Mouse (Mus musculus): ENCODE measurements around the gene Xiap. TPM values are rescaled to one million over a fixed set of nuclear protein-coding genes. Genes with fewer than 3 reads are reported as not detected.

The Xiap gene
- polyA plus RNA-seq, 1 experiment from 2014 or later: 15.4 TPM

DNA sequence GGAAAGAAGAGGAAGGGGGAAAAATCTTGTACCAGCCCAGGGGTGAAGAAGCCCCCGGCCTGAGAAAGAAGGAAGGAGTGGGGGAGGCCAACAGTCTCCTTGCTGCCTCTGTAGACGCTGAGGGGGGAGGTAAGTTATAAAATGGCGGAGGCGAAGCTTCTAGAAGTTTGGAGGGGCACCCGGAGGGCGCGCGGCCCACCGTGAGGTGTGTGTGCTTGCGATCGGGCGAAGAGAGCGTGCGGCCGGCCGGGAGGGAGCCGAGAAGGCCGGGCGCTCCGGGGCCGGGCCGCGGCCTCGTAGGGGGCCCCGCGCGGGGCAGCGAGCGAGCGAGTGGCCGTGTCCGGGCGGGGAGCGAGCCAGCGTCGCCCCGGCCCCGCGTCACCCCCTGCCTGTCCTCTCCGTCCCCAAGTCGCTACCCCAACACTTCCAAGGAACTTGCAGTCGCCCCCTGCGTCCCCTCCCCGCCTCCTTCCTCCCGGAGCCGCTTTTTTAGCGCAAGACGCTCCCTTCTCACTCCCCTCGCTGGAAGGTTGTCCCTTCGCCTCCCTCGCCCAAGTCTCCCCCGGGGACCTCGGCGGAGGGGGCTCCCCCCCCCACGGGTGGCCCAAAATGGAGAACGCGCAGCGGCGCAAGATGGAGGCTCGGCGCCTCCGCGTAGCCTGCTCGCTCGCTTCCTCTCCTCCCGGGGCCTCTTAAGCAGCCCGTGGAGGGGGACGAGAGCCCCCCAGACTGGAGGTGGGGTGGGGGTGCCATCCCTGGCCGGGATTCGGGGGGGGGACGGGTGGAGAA lies 90.3 kb downstream of the Xiap start:
- H3K4me3 ChIP-seq (ENCODE audit: low read depth, low read length): peak overlapping the region; percentile 65
- DNase-seq (ENCODE audit: low spot score) (peak; percentile 52), ATAC-seq (peak; percentile 8)
- TF ChIP-seq CTCF (IDR thresholded peaks at IDR 0.05) (no peak), EP300 (IDR thresholded peaks at IDR 0.05) (no peak)
- H3K4me1 ChIP-seq (ENCODE audit: insufficient read depth, low read depth, low read length): no peaks in the 10 kb centered on the region
- H3K27me3 ChIP-seq (replicated peaks; ENCODE audit: insufficient read depth, low read length): no peaks in the 10 kb centered on the region
- no peaks in the 10 kb centered on the region for H3K9me3 ChIP-seq (ENCODE audit: low read length)
- 26% methylated on average over 22 of the region's 71 CpGs for WGBS
- H3K4me2 ChIP-seq (replicated peaks; ENCODE audit: low read depth, low read length): peak overlapping the region; percentile 50
- H3K9ac ChIP-seq (replicated peaks; ENCODE audit: low read depth): peak overlapping the region; percentile 90
- peak overlapping the region; percentile 99 for H3K27ac ChIP-seq (ENCODE audit: low read length)
- no peaks in the 10 kb centered on the region for H3K36me3 ChIP-seq (ENCODE audit: insufficient read depth, low read length)

DNA sequence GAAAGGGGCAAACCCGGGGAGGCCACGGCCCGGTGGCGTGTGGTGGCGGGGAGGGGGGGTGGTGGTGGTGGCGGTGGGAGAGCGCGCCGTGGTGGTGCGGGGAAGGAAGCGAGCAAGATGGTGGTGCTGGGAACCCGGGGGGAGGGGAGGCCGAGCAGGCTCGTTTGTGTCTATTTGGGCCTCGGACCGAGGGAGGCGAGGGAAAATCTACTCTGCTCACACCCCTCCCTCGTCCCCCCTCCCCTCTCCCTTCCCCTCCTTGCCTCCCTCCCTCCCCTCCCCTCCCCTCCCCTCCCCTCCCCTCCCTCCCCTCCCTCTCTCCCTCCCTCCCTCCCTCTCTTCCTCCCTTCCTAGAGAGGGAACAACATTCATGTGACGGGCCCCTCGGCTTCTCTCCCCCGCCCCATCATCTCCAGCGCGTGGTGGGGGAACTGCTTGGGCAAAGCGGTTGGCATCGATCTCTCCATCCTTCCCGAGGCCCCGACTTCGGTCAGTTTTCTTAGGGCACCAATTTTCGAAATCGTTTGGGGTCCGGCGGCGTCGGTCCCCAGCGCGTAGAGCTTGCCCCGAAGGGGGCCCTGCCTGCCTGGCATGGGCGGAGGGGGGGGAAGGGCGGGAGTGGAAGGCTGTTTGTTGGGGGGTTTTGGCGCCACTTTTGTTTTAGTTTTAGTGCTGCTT lies 91.0 kb downstream of the Xiap start:
- Histone ChIP-seq H3K4me1 (ENCODE audit: insufficient read depth, low read depth, low read length) (no peaks in the 10 kb centered on the region), H3K9me3 (ENCODE audit: low read length) (no peaks in the 10 kb centered on the region), H3K36me3 (ENCODE audit: insufficient read depth, low read length) (no peaks in the 10 kb centered on the region), H3K27ac (ENCODE audit: low read length) (peak overlapping the region; percentile 99), H3K27me3 (replicated peaks; ENCODE audit: insufficient read depth, low read length) (no peaks in the 10 kb centered on the region), H3K4me2 (replicated peaks; ENCODE audit: low read depth, low read length) (peak overlapping the region; percentile 53), H3K9ac (replicated peaks; ENCODE audit: low read depth) (peak overlapping the region; percentile 90), H3K4me3 (ENCODE audit: low read depth, low read length) (peak overlapping the region; percentile 65)
- TF ChIP-seq EP300 (IDR thresholded peaks at IDR 0.05) (no peak), CTCF (IDR thresholded peaks at IDR 0.05) (no peak)
- 19% methylated on average over 3 of the region's 40 CpGs for WGBS
- DNase-seq (ENCODE audit: low spot score): peak; percentile 91
- ATAC-seq: peak; percentile 51

DNA sequence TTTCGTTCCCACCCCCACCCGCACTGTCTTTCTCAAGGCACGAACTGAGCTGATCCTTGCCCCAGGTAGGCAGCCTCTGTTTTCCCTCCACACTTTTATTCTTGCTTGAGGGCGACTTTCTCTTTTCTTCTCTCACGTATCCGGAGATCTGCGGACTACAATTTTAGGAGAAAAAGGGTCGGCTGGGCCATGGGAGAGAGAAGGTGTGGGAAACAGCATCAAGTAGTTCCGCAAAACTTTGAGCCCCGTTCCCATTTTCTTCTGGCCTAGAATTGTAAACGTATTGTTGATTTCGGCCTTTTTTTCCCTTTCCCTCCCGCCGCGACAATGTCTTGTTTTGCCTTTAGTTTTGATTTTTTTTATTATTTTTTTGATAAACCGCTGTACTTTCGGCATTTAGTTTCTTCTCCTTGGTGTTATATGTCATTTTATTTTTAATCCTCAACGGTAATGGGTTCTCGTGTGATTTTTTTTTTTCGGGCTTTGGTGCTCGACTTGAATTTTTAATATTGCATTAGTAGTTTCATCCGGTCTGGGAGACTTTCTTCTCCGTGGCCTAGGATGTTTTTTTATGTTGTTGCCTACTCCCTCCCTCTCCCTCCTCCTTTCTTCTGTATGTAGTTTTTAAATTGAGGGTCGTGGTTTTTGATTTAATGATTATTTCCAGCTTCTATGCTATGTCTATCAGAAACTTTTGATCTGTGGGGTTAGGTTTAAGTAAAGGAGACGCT lies 91.7 kb downstream of the Xiap start:
- Histone ChIP-seq H3K4me3 (ENCODE audit: low read depth, low read length) (peak overlapping the region; percentile 56), H3K4me2 (replicated peaks; ENCODE audit: low read depth, low read length) (peak overlapping the region; percentile 53), H3K4me1 (ENCODE audit: insufficient read depth, low read depth, low read length) (no peaks in the 10 kb centered on the region), H3K27ac (ENCODE audit: low read length) (peak overlapping the region; percentile 93), H3K36me3 (ENCODE audit: insufficient read depth, low read length) (no peaks in the 10 kb centered on the region), H3K27me3 (replicated peaks; ENCODE audit: insufficient read depth, low read length) (no peaks in the 10 kb centered on the region), H3K9me3 (ENCODE audit: low read length) (no peaks in the 10 kb centered on the region), H3K9ac (replicated peaks; ENCODE audit: low read depth) (peak overlapping the region; percentile 68)
- TF ChIP-seq CTCF (IDR thresholded peaks at IDR 0.05) (no peak), EP300 (IDR thresholded peaks at IDR 0.05) (no peak)
- DNase-seq (ENCODE audit: low spot score) (no peak), ATAC-seq (no peak)
- WGBS: 9% methylated on average over 25 of the region's 25 CpGs

DNA sequence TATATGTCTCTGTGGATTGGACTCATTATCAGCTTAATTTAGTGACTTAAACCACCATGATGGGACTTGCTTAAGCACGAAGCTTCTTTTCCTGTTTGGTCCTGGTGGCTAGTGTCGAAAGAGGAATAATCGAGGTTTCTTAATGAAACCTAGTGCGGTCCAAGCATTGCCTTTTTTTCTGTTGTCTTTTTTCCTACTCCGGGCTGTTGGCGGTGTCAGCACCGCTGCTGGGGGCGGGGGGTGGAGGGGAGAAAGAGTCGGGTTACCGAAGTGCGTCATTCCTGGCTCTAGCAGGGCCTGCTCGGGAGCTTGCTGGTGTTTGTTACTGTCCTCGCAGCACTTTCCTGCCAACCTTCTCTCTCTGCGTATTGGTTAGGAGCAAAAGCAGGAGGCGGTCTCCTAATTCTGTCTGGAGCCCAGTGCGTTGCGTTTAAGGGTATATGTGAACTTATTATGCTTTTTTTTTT lies 92.5 kb downstream of the Xiap start:
- H3K9ac ChIP-seq (replicated peaks; ENCODE audit: low read depth): peak overlapping the region; percentile 68
- H3K36me3 ChIP-seq (ENCODE audit: insufficient read depth, low read length): no peaks in the 10 kb centered on the region
- H3K27ac ChIP-seq (ENCODE audit: low read length): peak overlapping the region; percentile 93
- peak; percentile 67 for ATAC-seq
- no peak for TF ChIP-seq EP300 (IDR thresholded peaks at IDR 0.05)
- TF ChIP-seq CTCF (IDR thresholded peaks at IDR 0.05): no peak
- WGBS: 12% methylated on average over 17 of the region's 17 CpGs
- H3K4me3 ChIP-seq (ENCODE audit: low read depth, low read length): peak overlapping the region; percentile 56
- peak; percentile 96 for DNase-seq (ENCODE audit: low spot score)
- no peaks in the 10 kb centered on the region for H3K4me1 ChIP-seq (ENCODE audit: insufficient read depth, low read depth, low read length)
- no peaks in the 10 kb centered on the region for H3K9me3 ChIP-seq (ENCODE audit: low read length)
- peak overlapping the region; percentile 53 for H3K4me2 ChIP-seq (replicated peaks; ENCODE audit: low read depth, low read length)
- no peaks in the 10 kb centered on the region for H3K27me3 ChIP-seq (replicated peaks; ENCODE audit: insufficient read depth, low read length)

DNA sequence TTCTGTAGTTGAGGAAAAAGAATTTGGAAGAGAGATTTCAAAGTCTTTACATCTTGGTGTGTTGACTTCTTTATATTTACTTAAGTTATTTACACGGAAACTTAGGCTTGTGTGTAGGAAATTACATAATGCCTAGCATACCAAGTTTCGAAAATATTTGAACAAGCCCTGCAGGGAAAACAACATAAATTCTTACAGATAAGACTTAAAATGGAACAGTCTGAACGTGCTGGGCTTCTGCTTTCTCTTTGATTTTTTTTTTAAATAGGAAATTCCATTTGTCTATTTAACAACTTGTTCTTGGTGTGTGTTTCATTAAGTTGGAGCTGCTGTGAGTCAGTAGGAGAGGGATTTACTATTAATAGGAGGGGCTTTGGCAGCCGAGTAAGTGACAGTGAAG lies 93.6 kb downstream of the Xiap start:
- WGBS: 8% methylated on average over 4 of the region's 4 CpGs
- H3K27me3 ChIP-seq (replicated peaks; ENCODE audit: insufficient read depth, low read length): no peaks in the 10 kb centered on the region
- DNase-seq (ENCODE audit: low spot score): peak; percentile 57
- H3K9ac ChIP-seq (replicated peaks; ENCODE audit: low read depth): no peak overlapping the region
- ATAC-seq: no peak
- peak overlapping the region; percentile 56 for H3K4me3 ChIP-seq (ENCODE audit: low read depth, low read length)
- no peaks in the 10 kb centered on the region for H3K36me3 ChIP-seq (ENCODE audit: insufficient read depth, low read length)
- H3K27ac ChIP-seq (ENCODE audit: low read length): peak overlapping the region; percentile 59; the same call in 1 of the 2 replicates
- no peak for TF ChIP-seq CTCF (IDR thresholded peaks at IDR 0.05)
- peak; percentile 47; the same call in 1 of the 2 replicates for TF ChIP-seq EP300 (IDR thresholded peaks at IDR 0.05)
- no peaks in the 10 kb centered on the region for H3K4me1 ChIP-seq (ENCODE audit: insufficient read depth, low read depth, low read length)
- peak overlapping the region; percentile 53 for H3K4me2 ChIP-seq (replicated peaks; ENCODE audit: low read depth, low read length)
- H3K9me3 ChIP-seq (ENCODE audit: low read length): no peaks in the 10 kb centered on the region

Other genes with a start within 250 kb of the Xiap start
- gene Thoc2, start 139.0 kb upstream of the Xiap start, polyA plus RNA-seq (2015; fragmentation: Nextera tagmentation; extraction: Ambion mirVana): 58.0 and 69.8 TPM in 2 replicates
- gene Stag2, start 89.6 kb downstream of the Xiap start, polyA plus RNA-seq (2015; fragmentation: Nextera tagmentation; extraction: Ambion mirVana): 26.8 and 32.8 TPM in 2 replicates

Measured in lung, postnatal 0 days (tissue).